Mouse (Mus musculus) adrenal gland, postnatal 25 days (tissue): ENCODE results near the gene Gsto2. TPM values are rescaled to one million over a fixed set of nuclear protein-coding genes. Genes with fewer than 3 reads are reported as not detected.
A peak's percentile ranks its signal among the peaks of the same experiment; 100 is the strongest.

Source experiments
- DNase-seq: peaks from one replicate; pipeline ENCODE4 v3.0.0; 2021; ENCODE audit warnings: mixed read lengths
- total RNA-seq: library from RNA; stranded (reverse); gene quantifications from 2 replicates; pipeline ENCODE4 v1.2.3, GENCODE M21; 2021

Gsto2 gene
- total RNA-seq, 1 experiment from 2014 or later: 2.9 TPM

DNA sequence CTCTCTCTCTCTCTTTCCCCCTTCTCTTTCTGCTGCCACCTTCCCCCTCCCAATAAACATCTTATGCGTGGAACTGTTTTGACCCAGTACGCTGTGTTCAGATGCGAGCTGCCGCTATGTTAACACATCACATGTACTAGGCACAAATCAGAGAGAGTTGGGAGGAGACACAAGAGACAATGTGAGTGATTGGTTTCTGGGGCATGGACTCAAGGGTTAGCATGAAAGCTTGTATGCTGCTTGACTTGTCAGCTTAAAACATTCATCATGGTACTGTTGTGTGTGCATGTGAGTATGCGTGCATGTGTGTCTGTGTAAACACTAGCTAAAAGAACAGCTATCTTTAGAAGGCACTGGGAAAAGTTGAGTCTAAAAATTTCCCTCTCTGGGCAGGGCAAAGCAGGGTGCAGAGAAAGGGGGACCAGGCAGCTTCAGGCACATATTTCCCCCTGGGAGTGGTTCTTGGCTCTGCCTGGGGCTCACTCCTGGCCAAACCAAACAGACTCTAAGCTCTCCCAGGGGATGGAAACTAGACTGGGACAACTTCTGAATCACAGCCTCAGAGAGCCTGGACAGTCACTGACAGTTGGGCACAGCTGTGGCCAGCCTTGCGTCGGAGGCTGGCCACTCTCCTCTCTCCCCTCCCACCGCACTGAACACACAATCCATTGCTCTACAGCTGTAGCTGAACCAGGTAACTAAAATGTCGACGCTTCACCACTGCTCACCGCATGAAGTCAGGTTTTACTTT lies 26.4 kb downstream of the Gsto2 start:
- no peak for DNase-seq

DNA sequence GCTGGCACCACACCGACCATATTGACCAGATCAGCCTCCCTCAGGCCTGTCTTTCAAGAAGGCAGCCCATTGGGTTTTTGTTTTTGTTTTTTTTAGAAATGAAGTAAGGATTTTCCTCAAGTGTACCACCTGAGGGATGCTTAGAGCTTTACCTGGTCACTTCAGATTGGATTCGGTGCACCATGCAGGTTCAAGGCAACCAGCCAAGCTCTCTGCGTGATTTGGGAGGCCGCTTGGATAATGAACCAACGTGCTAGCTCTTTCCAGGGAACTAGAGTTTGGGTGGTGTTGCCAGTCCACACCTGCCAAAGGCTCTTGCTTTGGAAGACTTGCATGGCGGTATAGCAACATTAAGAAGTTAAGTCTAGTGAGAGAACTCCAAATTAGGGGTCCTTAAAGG lies 27.8 kb downstream of the Gsto2 start:
- DNase-seq: no peak

DNA sequence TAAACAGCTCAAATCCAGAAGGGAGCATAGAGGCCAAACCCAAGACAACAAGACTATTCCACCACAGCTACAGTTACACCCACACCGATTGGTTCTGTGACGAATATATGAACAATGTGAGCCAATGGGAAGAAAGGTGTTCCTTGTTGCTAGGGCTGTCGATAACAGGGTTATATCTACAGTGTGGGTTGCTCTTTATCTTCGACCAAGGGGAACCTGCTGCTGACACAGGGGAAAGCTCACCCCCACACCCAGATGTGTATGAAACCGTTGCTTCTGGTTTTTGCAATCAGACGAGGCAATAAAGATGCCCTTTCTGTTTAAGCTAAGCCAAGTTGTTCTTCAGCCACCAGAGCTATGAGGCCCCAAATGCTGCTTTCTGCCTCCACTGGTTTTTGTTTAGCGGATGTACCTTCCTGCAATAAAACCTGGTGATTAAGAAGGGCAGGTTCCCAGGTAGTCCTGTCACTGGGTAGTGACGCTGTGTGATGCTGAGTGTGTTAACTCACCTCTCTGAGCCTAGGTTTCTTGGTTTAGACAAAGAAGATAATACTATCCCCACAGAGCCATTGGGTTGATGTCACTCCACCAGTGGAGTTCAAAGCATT lies 33.2 kb downstream of the Gsto2 start:
- no peak for DNase-seq

DNA sequence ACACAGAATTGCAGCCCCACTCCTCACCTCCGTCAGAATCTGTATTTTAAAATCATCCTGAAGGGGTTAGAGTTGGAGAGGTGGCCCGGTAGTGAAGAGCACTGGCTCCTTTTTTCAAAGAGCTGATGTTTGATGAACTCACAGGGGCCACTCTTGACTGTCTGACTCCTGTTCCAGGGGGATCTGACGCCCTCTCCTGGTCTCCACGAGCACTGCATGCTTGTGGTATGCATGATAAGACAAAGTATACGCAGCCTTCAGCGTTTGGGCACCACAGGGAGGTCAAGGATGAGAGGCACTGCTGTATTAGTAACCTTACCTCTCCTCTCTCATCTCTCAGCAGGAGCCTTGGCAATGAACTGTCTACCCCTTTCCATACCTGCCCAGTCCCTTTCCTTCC lies 34.7 kb downstream of the Gsto2 start:
- DNase-seq: no peak

DNA sequence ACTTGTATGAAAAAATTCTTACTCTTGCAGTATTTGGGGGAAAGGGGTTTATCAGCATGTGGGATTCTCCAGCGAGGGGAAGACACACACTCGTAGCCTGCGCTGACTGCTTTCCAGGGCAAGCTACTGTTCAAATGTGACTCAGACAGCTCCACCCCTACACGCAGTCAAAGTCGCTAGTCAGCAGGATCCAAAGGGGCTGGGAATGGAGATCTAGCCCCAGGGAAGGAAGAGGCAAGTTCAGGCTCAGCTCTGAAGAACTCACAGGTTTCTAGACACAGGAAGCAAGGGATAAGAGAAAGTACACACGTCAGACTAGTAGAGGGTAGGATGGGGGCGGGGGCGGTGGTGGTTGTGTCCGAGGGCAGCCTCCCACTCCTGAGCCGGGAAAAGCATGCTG lies 35.2 kb downstream of the Gsto2 start:
- DNase-seq: no peak

DNA sequence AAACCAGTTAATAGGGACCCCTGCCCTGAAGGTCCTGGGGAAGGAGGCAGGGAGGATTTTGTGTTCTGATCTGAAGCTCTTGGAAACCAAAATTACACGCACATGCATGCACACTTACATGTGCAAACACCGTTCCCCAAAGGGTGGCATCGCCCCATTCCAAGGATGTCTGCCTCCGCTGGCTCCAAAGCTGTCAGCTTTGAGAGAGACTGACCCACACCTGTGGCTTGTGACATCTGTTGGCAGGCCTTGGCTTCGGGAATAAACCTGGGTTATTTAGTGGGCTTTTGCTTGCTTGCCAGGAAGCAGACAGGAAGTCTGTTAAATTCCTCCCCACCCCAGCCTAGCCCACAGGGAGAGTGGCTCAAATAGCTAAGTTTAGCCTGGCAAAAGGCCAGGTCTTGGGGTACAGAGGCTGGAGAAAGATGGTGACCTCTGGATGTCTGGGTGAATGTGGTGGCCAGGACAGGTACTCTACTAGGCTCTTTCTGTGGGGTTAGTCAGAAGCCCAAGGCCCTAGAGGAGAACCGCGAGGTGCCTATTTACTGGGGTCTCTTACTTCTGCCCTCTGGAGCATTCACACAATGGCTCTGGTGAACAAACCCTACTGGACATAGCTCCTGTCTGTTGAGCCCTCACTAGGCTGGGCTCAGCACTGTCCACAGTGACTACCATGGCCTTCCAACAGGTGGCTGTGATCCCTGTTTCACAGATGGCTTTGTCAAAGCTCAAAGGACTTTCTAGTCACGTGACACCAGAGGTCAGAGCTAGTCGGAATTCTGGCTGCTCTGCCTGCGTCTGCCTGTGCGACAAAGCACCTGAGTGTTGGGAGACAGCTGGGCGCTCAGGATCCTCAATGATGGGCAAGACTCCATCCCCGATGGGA lies 37.2 kb downstream of the Gsto2 start:
- no peak for DNase-seq

DNA sequence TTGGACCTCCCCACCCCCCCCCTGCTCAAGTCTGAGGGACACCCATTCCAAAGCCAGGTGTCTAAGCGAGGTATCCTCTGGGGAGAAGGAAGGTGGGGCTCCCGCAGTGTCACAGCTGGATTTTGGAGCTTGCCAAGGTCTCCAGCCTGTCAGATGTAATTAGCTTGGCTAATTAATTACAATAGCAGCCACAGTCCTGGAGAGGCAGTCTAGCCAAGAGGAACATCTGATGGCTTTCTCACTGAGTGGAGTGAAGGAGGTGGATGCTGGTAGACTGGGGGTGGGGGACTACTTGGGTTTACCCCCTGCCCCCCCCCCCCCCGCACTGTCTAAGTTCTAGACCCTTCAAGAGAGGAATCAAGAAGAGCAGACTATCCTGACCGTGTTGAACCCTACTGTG lies 38.3 kb downstream of the Gsto2 start:
- DNase-seq: no peak

DNA sequence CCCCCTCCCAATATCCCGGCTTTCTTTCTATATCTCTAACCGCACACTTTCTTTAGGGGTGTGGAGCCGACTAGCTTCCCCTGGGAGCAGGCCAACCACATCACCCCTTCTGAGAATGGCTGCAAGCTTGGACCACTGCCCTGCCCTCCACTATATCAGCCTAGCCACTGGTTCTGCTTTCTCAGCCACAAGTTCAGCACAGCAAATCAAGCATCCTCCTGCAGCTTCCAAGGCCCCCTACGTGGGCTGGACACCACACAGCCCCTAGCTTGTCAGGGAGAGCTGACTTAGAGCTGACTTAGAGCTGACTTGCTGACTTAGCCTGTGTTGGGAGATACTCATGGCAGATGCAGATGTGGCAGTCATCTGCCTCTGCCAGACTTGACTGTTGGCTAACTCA lies 39.7 kb downstream of the Gsto2 start:
- no peak for DNase-seq

DNA sequence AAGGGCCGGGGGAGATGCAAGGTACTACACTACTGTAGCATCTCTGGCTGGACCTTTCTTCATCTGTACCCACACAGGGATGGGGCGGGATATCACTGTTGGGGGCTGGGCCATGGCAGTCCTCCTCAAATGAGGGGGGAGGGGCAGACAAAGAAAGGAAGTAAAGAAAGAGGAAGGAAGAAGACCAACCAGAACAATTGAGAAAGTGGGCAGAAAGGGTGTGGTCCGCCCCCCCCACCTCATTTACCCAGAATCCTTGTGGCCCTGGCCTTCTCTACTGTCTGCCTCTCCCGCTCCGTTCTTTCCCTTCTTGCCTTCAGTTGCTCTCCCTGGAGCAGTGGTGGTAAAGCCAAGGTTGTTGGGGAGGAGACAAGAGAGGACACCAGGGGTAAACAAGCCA lies 40.3 kb downstream of the Gsto2 start:
- no peak for DNase-seq

DNA sequence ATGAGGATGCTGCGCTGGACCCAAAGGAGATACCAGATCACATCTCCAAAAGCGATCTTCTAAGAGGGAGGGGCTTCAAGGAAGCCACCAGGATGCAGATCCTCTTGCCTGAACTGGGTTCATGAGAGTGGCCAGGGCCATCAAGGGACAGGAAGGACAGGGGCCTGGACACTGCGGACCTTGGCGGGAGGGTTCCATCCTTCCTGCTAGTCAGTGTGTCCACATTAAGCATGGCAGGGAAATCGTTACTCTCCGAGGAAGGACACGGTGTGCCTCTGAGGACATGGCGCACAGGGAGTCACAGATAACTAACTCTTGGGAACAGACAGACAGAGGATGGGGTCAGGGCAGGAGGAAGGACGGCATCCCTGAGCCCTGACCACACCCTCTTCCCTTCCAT lies 42.3 kb downstream of the Gsto2 start:
- no peak for DNase-seq

DNA sequence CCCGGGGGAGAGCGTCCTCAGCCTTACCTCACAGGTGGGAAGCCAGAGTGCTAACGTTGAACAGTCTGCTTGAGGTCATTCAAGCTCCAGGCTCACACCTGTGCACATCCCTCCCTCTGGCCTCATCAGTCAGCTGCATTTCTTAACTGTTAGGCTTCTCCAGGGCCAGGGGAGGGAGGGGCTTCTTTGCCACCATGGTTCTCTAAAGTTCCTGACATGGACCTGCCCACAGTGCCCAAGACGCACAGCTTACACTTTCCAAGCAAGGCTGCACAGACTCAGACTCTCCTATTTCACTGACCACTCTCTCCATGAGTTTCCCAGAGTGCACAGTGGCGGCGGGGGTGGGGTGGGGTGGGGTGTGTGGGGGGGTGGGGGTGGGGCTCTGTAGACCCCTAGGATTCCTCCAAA lies 43.6 kb downstream of the Gsto2 start:
- no peak for DNase-seq

DNA sequence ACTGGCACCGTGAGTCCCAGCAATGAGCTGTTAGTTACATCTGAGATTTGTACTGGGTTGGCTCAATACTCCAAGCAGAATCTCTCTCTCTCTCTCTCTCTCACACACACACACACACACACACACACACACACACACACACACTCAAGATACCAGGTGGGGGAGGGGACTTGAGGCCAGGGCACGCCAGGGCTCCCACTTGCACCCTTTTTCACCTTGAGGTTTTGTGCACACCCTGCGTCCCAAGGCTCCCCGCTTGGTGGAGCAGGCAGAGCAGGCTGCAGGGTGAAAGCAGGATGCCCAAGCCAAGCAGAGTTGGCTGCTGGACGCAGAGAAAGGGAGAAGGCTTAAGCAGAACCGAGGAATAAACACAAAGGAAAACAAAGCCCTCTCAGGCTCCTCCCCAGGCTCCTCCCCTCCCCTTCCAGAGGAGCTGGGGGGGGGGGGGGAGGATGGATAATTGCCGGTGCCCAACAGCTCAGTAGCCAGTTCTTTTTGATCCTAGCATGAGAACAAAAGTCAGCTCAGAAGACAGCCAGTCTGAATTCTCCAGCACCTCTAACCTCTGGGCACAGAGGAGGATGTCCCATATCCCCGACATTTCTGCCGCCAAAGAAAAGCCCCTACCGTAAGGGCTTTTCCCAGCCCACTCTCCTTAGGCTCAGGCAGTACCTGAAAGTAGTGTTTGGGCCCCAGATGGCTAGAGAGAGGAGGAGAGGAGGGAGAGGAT lies 44.2 kb downstream of the Gsto2 start:
- DNase-seq: peak; percentile 25

DNA sequence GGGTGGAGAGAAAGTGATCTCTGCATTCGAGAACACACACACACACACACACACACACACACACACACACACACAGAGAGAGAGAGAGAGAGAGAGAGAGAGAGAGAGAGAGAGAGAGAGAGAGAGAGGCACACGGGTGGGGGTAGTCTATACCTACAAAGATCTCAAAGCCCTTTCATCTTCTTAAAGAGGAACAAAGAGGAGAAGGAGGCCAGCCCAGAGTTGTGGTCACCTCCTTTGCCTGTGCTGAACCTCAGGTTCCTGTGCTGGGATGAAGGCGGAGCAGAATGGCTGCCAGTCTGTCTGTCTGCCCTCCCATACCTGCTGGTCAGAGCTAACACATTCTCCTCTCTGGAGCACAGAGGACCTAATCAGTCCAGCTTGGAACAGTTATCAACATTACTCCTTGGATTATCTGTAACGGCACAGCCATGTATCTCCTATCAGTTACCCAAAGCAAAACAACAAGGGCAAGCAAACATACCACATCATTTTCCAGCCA lies 44.8 kb downstream of the Gsto2 start:
- DNase-seq: no peak

DNA sequence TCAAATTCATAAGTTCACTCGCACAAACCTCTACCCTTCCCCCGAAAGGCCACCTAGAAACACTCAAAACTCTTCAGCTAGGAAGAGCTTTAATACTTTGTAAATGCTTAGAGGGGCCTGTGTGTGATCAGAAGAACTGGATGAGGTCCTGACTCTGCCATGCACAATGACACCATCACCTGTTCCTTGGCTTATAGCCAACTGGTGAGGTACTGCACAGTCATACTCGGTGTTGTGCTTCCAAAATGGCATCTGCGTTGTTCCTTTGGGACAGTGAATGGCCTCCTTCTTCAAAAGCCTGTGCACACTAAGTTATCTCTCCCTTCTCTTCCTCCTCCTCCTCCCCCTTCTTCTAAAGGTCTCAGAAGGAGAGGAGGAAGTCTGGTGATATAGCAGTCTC lies 45.4 kb downstream of the Gsto2 start:
- no peak for DNase-seq

DNA sequence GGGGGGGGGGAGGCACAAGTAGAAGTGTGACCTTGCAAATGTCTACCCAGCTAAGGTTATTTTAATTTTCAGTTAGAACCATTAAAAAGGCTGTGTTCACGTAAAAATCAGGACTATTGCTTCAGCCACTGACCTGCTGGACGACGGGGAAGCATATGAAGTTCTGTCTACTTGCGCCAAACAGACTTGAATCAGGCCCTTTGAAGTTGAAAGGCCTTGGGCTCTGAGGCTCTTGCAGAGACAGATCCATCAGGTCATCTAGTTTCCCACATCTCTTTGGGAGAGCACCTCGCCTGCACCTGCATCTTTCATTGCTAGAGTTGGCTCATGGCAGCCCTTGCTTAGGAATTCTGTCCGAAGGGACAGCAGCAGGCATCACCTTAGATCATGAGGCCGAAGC lies 48.0 kb downstream of the Gsto2 start:
- no peak for DNase-seq

DNA sequence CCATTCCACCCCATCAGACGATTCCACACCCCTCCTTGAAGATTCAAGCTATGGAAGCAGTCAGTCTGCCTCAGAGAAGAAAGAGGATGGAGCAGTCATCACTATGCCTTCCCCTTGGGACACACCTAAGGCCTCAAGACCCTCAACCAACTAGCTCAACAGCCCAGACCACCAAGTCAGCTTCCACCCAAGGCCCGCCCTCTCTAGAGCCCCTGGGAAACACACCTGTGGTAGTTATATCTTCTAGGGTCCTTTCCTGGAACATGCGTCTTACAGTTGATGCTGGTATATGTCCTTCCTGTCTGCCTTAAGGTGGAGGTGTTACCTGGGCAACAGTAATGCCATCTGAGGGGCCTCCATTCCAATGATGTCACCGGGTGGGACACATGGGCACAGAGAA lies 48.9 kb downstream of the Gsto2 start:
- no peak for DNase-seq

DNA sequence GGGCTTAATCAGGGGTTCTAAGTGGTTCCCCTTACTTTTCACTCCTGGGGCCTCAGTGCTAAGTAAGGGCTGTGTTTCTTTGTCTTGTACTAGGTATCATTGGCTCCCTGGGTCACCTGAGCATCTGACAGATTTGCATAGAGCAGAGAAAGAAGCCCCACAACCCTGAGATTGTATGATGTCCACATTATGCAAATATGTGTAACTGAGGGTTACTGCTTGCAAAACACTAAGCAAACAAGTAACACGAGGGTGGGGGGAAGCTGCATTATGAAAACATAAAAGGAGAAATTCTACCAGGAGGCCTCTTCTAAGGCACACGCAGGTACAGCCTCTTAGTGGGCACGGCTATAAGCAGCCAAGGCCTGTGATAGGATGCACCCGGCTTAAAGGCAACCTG lies 49.9 kb downstream of the Gsto2 start:
- DNase-seq: no peak

DNA sequence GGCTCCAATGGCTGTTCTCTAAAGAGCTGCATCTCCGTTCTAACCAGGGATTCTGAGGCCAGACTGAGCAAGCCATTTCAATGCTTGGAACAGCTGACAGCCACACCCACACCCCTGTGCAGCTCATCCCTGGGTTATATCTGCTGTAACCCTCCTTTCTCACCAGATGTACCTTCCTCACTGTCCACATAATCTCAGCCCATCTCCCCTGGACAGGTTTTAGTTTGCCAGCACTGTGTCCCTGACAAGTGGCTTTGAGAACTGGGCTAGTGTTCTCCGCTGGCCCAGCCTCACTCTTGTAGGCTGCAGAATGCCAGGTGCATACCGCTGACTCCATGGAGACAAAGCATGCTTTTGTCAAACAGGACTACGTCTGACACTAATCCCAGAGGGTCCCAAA lies 52.1 kb downstream of the Gsto2 start:
- no peak for DNase-seq

DNA sequence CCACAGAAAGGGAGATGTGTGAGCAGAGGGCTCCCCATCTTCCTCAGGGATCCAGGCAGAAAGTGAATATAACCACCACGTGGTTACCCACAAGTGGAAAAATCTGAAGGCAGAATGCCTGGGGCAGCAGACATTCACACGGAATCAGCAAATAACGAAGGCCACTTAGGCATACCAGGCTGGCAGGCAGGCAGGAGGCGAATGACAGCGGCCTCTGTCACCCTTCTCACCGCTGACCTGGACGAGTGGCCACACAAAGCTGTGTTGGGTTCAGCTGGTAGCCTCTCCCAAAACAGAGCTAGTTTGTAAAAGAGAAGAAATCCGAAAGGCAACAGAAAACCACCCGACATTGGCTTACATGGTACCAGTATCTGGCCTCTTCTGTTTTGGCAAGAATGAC lies 52.7 kb downstream of the Gsto2 start:
- DNase-seq: no peak

DNA sequence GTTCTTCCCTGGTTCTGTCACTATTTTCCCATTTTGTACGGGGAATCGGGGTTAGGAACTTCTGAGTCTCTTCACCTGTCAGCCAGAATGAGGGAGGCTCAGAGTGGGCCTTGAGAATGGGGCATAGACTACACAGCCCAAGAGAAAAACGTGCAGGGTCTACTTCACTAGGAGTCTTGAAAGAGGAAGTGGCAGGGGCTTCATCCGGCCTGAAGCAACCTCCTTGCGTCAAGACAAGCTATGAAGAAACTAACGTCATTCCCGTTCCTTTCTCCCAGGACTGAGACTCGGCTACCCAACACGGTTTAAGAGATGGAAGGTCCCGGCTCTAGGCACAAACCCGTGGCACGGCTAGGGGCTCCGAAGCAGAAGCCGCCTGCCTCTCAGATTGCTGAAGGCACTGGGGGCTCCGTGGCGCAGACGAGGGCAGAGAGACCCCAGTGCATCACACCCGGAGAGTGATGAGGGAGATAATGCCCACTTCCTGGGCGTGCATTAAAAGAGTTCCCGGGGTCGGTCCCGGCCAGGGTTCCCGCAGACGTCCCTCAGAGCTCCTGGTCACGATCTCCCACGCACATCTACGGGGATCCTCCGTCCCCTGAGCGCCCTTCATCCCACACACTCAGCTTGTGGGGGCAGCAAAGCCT lies 53.2 kb downstream of the Gsto2 start:
- no peak for DNase-seq

DNA sequence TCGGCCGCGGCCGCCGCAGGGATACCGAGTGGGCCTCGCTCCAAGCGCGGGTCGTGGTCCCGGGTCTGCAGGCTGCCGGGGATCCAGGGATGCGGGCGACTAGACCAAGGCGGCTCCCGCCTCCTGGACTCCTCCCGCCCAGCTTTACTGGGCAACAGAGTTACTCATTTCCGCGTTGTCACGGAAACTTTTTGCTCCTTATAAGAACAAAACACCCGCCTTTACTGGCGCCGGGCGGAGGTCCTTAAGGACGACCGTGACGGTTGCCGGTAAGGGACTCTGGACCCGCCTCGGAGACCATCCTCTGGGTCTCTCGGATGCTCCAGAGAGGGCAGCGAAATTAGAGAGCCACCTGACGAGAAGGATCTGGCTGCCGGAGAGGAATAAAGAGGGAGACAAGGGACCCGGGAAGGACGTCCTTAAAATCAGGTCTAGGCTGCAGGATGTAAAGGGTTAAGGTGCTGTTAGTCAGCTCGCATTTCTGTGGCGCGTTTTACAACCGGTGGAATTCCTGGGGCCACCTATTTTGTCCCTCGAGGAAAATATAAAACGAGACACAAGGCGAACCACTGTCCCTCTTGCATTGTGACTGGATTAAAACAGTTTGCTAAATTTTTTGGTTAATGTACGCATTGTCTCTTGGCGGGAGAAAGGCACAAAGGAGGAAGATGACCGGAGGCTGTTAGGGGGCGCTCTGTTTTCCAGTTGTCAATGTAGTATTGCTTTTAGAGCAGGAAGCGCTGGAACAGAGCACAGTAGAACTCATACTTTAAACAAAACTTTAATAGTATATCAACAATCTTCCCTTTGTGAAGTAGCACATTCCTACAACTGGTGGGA lies 54.0 kb downstream of the Gsto2 start, which contains the start of the genes Cfap43 and Itprip:
Gene Cfap43, minus strand, starts transcription at position 162 of the 840 bp plus-strand sequence.
Gene Itprip, minus strand, starts transcription at position 174 of the 840 bp plus-strand sequence.
- DNase-seq: peak; percentile 75
